Mouse (Mus musculus): Measurements from ENCODE around the gene Olfr1417.
"Not testable (repeated sequence)": the region's sequence is repeated elsewhere in the genome, so short reads cannot be mapped to it uniquely, and the experiment has no call there.

Olfr1417 gene

DNA sequence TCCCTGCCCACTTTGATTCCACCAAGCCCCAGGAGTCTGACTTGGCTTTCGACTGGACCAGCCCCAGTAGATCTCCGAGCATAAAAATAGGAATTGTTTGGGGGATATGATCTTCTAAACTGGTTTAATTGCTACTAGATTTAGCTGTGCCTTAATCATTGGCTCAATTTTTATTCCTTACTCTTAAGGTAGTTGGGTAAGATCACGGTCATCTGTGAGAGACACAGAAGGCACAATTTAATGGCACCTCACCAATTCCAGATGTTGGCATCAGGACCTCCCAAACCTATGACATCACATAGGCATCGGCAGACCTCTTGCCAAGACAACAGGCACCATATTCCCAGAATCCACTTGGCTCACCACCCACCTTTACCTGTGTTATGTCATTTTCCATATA is at the start of gene Olfr1417:
Gene Olfr1417, minus strand, starts transcription at position 101 of the 400 bp plus-strand sequence.
- no peak for DNase-seq

- DNase-seq = no peak
Observed at GRCm38 (mm10) chr19:11886265-11886664, 47.2 kb upstream of the Olfr1417 start, which contains the start of gene Olfr1420. TSS of gene Olfr1420 (plus strand) at chr19:11886565.

DNA sequence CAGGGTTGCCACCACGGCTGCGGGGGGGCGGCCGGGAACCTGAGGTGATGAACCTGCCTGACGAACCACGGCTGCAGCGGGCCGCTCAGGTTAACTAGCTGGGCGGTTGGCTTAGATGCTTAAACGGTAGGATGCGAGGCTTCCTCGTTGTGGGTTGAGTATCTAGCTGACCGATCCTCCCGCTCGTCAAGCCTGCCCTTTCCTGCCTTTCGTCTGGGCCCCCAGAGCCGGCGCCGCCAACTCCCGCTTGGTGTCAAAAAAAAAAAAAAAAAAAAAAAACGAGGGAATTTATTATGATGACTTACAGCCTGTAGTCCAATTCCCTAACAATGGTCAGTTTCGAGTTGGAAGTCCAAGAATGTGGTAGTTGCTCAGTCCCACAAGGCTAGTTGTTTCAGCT is 39.4 kb upstream of the Olfr1417 start:
- DNase-seq = not testable (repeated sequence)

DNA sequence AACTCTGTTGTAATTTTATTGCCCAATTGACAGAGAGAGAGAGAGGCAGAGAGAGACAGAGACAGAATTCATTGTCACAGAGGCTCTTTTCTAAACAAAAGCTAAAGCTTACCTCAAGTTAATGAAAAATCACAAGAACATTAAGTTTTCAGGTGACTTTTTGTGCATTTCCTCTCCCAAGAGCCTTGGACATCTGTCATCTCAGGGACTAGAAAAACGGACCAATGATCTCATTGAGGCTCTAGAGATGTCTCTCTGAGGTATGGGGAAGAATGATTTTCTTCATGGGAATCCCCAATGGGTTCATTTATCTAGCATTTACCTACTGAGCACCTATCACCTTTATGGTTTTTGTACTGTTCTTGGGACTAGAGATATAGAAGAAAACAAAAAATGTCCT is 36.0 kb upstream of the Olfr1417 start, which contains the start of gene Olfr1419:
Gene Olfr1419, minus strand, starts transcription at position 101 of the 400 bp plus-strand sequence.
- DNase-seq = no peak

DNA sequence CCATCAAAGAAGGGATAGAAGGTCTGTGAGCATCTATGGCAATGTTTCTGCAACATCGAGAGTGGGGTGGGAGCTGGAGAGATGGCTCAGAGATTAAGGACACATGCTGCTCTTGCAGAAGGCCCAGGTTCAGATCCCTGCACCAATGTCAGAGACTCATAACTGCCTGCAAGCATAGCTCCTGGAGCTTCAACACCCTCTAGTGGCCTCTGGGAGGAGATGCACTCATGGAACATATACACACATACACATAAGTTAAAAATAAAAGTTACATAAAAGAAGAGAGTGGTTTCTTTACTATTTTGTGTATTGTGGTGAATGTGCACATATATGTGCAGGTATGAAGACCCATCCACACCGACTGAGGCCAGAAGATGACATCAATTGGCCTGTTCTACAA is 28.8 kb upstream of the Olfr1417 start:
- no peak for DNase-seq

DNA sequence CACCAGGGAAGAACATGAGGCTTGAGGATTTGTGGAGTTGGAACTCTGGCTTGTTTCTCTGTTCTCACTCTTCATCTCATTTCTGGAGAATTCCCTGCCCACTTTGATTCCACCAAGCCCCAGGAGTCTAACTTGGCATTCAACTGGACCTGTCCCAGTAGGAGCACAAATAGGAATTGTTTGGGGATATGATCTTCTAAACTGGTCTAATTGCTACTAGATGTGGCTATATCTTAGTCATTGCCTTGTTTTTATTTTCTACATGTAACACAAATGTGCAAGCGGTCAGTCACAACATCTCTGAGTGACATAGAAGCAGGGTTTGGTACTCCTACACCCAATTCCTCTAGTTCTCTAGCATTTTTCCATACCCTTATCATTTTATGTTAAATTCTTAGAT is 21.9 kb upstream of the Olfr1417 start, which contains the start of gene Olfr1418:
Gene Olfr1418, minus strand, starts transcription at position 101 of the 400 bp plus-strand sequence.
- no peak for DNase-seq

- DNase-seq = no peak
Observed at GRCm38 (mm10) chr19:11856506-11856905, 17.5 kb upstream of the Olfr1417 start.

GRCm38 (mm10) chr19:11854821-11855220 is 15.8 kb upstream of the Olfr1417 start:
- no peak for DNase-seq

GRCm38 (mm10) chr19:11852652-11853051 is 13.6 kb upstream of the Olfr1417 start:
- DNase-seq = no peak

DNA sequence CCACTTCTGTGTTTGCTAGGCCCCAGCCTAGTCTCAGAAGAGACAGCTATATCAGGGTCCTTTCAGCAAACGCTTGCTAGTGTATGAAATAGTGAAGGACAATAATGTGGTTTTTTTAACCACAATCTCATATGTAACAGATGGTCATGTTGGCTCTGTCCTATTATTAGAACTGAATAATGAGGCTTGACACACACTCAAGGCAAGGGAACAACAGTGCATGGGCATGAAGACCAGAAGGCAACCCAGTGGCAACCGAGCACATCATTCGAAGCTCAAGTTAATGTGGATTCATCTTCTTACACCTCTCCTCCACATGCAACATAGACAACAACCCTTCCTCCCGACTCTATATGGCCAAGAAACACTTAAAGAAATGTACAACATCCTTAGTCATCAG is 7.3 kb upstream of the Olfr1417 start:
- no peak for DNase-seq

DNA sequence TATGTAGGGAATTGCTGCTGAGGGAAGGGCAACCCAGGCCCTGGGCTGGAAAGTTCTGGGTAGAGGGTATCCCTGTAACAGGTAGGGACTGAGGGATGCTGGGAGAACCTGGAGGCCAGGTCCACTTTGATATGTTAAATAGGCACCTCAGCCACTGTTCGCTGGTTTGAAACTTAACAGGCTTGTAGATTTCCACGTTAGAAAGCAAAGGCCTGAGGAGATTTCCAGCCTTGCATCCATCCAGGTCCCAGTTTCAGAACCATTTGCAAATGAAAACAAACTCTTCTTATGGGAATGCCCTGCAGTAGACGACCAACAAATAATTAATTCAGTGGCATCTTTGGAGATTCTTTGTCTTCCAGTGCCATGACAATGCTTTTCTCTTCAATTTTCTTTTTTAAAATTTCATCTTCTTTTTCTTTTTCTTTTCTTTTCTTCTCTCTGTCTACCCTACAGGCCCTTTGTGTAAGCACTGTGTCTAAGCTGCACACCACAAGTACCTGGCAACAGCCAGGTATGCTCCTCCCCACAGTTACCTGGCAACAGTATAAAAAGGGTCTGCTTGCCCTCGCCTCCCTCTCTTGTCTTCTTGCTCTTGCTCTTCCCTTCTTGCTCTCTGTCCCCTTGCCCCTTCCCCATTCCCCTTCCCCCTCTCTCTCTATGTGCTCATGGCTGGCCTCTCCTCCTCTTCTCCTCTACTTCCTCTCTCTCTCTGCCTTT is 15.5 kb downstream of the Olfr1417 start:
- no peak for DNase-seq

DNA sequence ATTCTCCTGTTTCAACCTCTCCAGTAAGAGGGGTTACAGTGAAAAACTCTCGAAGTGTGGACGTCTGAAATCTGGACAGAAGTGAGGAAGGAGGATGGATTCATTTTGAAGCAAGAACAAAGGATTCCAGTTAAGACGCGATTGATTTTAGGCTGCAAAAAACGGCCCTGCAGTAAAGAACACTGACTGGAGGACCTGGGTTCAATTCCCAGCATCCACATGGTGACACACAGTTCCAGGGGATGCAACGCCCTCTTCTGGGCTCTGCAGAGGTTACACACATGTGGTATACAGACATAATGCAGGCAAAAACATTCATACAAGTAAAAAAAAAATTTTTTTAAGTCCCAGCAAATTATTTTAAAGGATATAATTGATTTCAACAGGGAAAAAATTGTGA is 18.8 kb downstream of the Olfr1417 start:
- peak; percentile 23 for DNase-seq

- peak; percentile 94 for DNase-seq
Observed at GRCm38 (mm10) chr19:11819800-11820199, 19.2 kb downstream of the Olfr1417 start.

DNA sequence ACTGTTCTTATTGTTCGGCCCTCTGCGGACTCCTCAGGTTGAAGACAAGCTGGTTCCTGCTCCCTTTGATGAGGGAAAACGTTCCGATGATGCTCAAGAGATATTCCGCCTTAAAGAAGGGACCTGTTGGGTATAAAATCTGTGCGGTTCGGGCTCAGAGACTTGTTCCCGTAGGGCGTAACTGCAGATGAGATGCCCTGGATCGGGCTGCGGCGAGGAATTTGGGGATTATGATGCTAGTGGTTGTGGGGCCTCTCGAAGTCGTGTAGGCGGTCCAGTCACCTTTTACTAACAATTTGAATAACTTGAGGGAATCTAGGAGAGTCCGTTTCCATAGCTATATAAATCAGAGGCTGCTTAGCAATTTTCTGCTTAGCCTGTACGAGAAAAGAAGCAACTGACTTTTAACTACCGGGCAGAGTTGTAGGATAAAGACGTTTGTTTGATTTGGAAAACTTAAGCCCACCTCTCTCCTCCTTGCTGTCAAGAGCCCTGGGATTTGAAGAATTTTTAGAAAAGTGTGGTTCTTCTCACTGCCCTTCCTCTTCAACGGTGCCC is 19.8 kb downstream of the Olfr1417 start, which contains the start of gene Stx3:
Gene Stx3, minus strand, starts transcription at position 261 of the 558 bp plus-strand sequence.
- DNase-seq = peak; percentile 18

DNA sequence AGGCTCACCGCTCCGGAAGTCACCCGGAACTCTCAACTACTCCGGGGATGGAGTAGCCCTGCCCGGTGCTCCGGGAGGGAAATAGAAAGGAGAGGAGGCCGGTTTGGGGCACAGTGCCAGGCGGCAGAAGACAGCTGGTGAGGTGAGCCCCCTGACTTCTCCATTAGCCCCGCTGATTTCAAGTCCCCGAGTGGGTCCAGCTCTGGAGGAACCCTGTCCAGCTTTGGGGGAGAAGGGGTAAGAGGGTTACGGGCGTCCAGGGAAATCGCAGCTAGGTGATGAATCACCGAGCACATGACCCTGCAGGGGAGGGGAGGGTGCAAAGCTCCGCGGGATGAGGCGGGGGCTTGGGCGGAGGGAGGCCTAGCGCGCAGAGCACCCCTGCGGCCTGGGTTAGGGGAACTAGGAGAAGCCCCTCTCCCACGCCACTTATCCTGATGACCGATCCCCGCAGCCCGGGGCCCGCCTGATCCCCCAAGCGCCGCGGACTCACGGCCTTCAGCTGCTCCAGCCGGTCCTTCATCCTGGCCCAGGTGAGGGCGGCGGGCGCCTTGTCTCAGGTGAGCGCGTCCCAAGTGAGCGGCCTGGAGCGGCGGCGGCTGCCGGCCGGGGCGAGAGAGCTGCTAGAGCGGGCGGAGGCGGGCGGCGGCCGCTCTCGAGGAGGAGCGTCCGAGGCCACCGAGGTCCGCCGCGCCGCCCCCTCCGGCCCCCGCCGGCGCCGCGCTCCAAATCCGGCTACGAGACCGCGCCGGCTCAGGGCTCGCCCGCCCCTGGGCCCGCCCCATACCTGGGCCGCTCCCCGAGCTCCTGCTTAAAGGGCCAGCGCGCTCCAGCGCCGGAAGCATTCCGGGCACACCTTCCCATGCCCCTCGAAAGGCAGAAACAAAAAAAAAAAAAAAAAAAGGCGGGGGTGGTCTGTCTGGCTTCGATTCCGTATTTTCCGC is 20.5 kb downstream of the Olfr1417 start:
- peak; percentile 83 for DNase-seq

GRCm38 (mm10) chr19:11817586-11817985 is 21.4 kb downstream of the Olfr1417 start:
- DNase-seq = no peak

GRCm38 (mm10) chr19:11816706-11817105 is 22.3 kb downstream of the Olfr1417 start:
- no peak for DNase-seq

GRCm38 (mm10) chr19:11814742-11815333 is 24.2 kb downstream of the Olfr1417 start:
- DNase-seq = peak; percentile 15

- DNase-seq = peak; percentile 56
Observed at GRCm38 (mm10) chr19:11813649-11814048, 25.4 kb downstream of the Olfr1417 start.

DNA sequence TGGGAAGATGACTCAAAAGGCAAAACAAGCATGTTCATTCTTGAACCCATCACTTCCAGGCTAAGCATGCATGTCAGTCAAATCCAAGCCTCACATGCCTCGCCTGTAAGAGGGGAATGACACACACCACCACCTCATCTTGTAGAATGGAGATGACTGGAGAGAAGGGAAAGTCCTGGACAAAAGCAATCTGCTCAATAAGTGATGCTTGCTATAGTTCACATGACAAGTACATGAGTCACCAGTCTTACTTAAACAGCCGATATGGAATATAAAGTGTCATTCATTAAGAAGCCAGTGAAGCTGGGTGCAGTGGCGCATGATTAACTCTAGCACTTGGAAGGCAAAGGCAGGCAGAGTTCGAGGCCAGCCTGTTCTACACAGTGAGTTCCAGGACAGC is 25.9 kb downstream of the Olfr1417 start:
- peak; percentile 14 for DNase-seq

GRCm38 (mm10) chr19:11811688-11812365 is 27.2 kb downstream of the Olfr1417 start:
- DNase-seq = no peak

DNA sequence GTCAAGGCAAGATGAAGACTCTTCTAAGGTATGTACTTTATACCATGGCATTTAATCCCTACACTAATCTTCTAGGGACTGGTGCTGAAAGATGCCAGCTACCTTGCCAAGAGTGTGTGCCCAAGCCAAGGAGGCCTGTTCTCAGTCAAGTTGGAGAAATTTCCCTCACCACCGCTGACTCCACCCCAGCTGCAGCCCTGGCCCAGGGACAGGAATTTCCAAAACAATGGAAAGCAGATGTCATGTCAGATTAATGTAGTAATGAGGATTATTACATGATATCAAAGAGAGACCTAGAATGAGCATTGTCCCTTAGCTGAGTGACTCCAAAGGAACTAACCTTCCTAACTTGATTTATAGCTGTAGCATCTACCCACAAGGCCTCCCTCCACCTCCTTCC is 28.2 kb downstream of the Olfr1417 start:
- DNase-seq = peak; percentile 76
